Comparison of ENCODE assay signal across 9 mouse cellular contexts in the genomic region with DNA sequence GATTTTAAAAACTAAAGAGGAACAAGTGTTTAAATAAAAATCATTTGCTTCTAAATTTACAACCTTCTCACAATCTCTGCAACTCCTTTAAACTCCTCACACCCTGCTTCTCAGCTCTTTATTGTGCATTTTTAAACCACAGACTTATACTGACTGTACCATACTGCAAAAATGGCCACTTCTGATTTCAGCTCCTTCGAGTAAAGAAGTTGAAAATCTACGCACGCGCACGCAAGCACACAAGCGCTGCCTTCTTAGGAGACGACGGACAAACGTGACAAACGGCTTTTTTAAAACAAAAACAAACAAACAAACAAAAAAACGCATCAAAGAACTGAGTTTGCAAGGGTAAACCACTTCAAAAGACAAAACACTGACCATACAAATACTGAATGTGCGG. TPM values are rescaled to one million over a fixed set of nuclear protein-coding genes. Genes with fewer than 3 reads are reported as not detected.
DNase-seq lines count a peak whose midpoint lies in the region; ATAC-seq and TF ChIP-seq lines count a peak whose summit lies in the region.
"Had no signal": no experiment of that assay in that cellular context is flagged by ENCODE, and none has a peak within 500 bp of the region (broad histone marks: within the 10 kb centered on the region; RNA-seq: fewer than 3 reads in every experiment).

No protein-coding gene starts in this region.

- no peak for TF ChIP-seq POLR2A in lung, adult 2 months (IDR thresholded peaks at IDR 0.05; ENCODE audit: borderline replicate concordance, extremely low read depth, low read depth, low read length)

- peak overlapping the region; percentile 43 for H3K4me2 ChIP-seq in lung, embryonic 16.5 days (ENCODE audit: low read depth, low read length)
- H3K4me2 ChIP-seq in hindbrain, embryonic 16.5 days (ENCODE audit: low read length): peak overlapping the region; percentile 54
- H3K4me2 ChIP-seq in neural tube, embryonic 12.5 days (replicated peaks): peak overlapping the region; percentile 57

- no peaks in the 10 kb centered on the region for H3K9me3 ChIP-seq in lung, embryonic 16.5 days (ENCODE audit: control insufficient read depth, low read length)
- H3K9me3 ChIP-seq in hindbrain, embryonic 16.5 days (ENCODE audit: control insufficient read depth, low read length): no peaks in the 10 kb centered on the region
- H3K9me3 ChIP-seq in neural tube, embryonic 12.5 days: no peaks in the 10 kb centered on the region

- WGBS in lung, embryonic 16.5 days: 22% methylated on average over 12 of the region's 12 CpGs
- 32% methylated on average over 12 of the region's 12 CpGs for WGBS in lung, adult 2 months
- WGBS in hindbrain, embryonic 16.5 days: 16% methylated on average over 12 of the region's 12 CpGs
- 22% methylated on average over 12 of the region's 12 CpGs for WGBS in neural tube, embryonic 12.5 days

- TF ChIP-seq CTCF in lung, adult 2 months (IDR thresholded peaks at IDR 0.05; ENCODE audit: insufficient read depth, low read length): no peak

- no peak overlapping the region for H3K27ac ChIP-seq in lung, embryonic 16.5 days (ENCODE audit: low read length)
- H3K27ac ChIP-seq in hindbrain, embryonic 16.5 days (ENCODE audit: low read depth, low read length): peak overlapping the region; percentile 82
- H3K27ac ChIP-seq in neural tube, embryonic 12.5 days: no peak overlapping the region

- no peak overlapping the region for H3K9ac ChIP-seq in lung, embryonic 16.5 days (ENCODE audit: low read length)
- peak overlapping the region; percentile 69 for H3K9ac ChIP-seq in hindbrain, embryonic 16.5 days (ENCODE audit: low read depth, low read length)
- H3K9ac ChIP-seq in neural tube, embryonic 12.5 days: 0 out of 2 replicates have a peak overlapping the region, but pooled peaks have one; percentile 40

- no peak overlapping the region; the same call in 1 of the 2 replicates for H3K4me3 ChIP-seq in lung, embryonic 16.5 days (ENCODE audit: low read length)
- H3K4me3 ChIP-seq in lung, adult 2 months (replicated peaks; ENCODE audit: extremely low read depth, low read depth, low read length): no peak overlapping the region
- peak overlapping the region; percentile 54 for H3K4me3 ChIP-seq in hindbrain, embryonic 16.5 days (ENCODE audit: low read length)
- H3K4me3 ChIP-seq in neural tube, embryonic 12.5 days: peak overlapping the region; percentile 35

- H3K4me1 ChIP-seq in lung, embryonic 16.5 days (replicated peaks; ENCODE audit: control insufficient read depth, insufficient read depth, low read length): no peaks in the 10 kb centered on the region
- H3K4me1 ChIP-seq in lung, adult 2 months (ENCODE audit: control insufficient read depth, insufficient read depth, low read length): no peaks in the 10 kb centered on the region
- no peaks in the 10 kb centered on the region for H3K4me1 ChIP-seq in hindbrain, embryonic 16.5 days (ENCODE audit: control insufficient read depth, insufficient read depth, low read depth, low read length)
- no peaks in the 10 kb centered on the region for H3K4me1 ChIP-seq in neural tube, embryonic 12.5 days

- H3K36me3 ChIP-seq in lung, embryonic 16.5 days (ENCODE audit: control insufficient read depth, insufficient read depth, low read length): no peaks in the 10 kb centered on the region
- no peaks in the 10 kb centered on the region for H3K36me3 ChIP-seq in hindbrain, embryonic 16.5 days (ENCODE audit: control insufficient read depth, insufficient read depth, low read length)
- H3K36me3 ChIP-seq in neural tube, embryonic 12.5 days: no peaks in the 10 kb centered on the region

- ATAC-seq in cerebellum, adult (ENCODE audit: insufficient number of reproducible peaks, low FRiP score, low TSS enrichment): 0 out of 2 replicates have a peak, but pooled peaks have one; percentile 19
- ATAC-seq in lung, embryonic 16.5 days (ENCODE audit: low read depth): no peak
- ATAC-seq in hindbrain, embryonic 16.5 days: peak; percentile 65; the same call in 1 of the 2 replicates
- ATAC-seq in neural tube, embryonic 12.5 days (ENCODE audit: low FRiP score, low read depth): peak; percentile 61; the same call in 1 of the 2 replicates
- no peak for ATAC-seq in CD4-positive, CD25-positive, alpha-beta regulatory T cell, adult 4 months

- H3K27me3 ChIP-seq in lung, embryonic 16.5 days (ENCODE audit: control insufficient read depth, insufficient read depth, low read depth, low read length): no peaks in the 10 kb centered on the region; the same call in 1 of the 2 replicates
- no peaks in the 10 kb centered on the region for H3K27me3 ChIP-seq in hindbrain, embryonic 16.5 days (replicated peaks; ENCODE audit: control insufficient read depth, insufficient read depth, low read length)
- no peaks in the 10 kb centered on the region for H3K27me3 ChIP-seq in neural tube, embryonic 12.5 days (replicated peaks)

- DNase-seq in cerebellum, adult 11 months: no peak
- no peak for DNase-seq in lung, adult 2 months
- no peak for DNase-seq in layer of hippocampus, postnatal 14 days (ENCODE audit: low spot score in 2 of 2)

RNA-seq across cellular contexts. Expression of a gene that starts 8.3 kb away (rescaled TPM):
- polyA plus RNA-seq in lung, embryonic 16.5 days (2015; fragmentation: Nextera tagmentation; extraction: Ambion mirVana): not detected in 2 replicates
- polyA plus RNA-seq in lung, adult 2 months (2012; rRNA removed): not detected in 2 replicates
- polyA plus RNA-seq in hindbrain, embryonic 16.5 days (2015; fragmentation: Nextera tagmentation; extraction: Ambion mirVana): 0.09 TPM in 1 of 2 replicates, not detected in the other
- polyA plus RNA-seq in neural tube, embryonic 12.5 days (2016; fragmentation: Nextera tagmentation; extraction: Ambion mirVana): not detected in 2 replicates
- not detected for polyA plus RNA-seq in CD4-positive, CD25-positive, alpha-beta regulatory T cell, adult 4 months (2017; shearing (Covaris generic))
- total RNA-seq in layer of hippocampus, postnatal 14 days (2021): 1 to 10 TPM in 1 of 2 experiments, under 1 TPM in 1; 0.85 to 2.5 TPM
- total RNA-seq: liver, adult 2 months had no signal
- polyA plus RNA-seq: liver, adult 2 months had no signal

RNA-seq across cellular contexts. Expression of a gene that starts 44.3 kb away (rescaled TPM):
- polyA plus RNA-seq in lung, embryonic 16.5 days (2015; fragmentation: Nextera tagmentation; extraction: Ambion mirVana): 2.3 and 2.6 TPM in 2 replicates
- 0.68 and 0.76 TPM in 2 replicates for polyA plus RNA-seq in lung, adult 2 months (2012; rRNA removed)
- 19.6 and 19.8 TPM in 2 replicates for polyA plus RNA-seq in hindbrain, embryonic 16.5 days (2015; fragmentation: Nextera tagmentation; extraction: Ambion mirVana)
- 13.8 and 14.3 TPM in 2 replicates for polyA plus RNA-seq in neural tube, embryonic 12.5 days (2016; fragmentation: Nextera tagmentation; extraction: Ambion mirVana)
- not detected for polyA plus RNA-seq in CD4-positive, CD25-positive, alpha-beta regulatory T cell, adult 4 months (2017; shearing (Covaris generic))
- 10 to 100 TPM; 39.3 to 40.5 TPM for total RNA-seq in layer of hippocampus, postnatal 14 days (2021)

Comparison
In these comparisons a context has a peak if more than half of its experiments do, and no peak if none do; other contexts are left out.
1. ATAC-seq: peak in cerebellum, adult (single experiment), hindbrain, embryonic 16.5 days (single experiment) and neural tube, embryonic 12.5 days (single experiment); none in lung, embryonic 16.5 days (single experiment) and CD4-positive, CD25-positive, alpha-beta regulatory T cell, adult 4 months (single experiment).
2. H3K4me3 ChIP-seq: peak in hindbrain, embryonic 16.5 days (single experiment) and neural tube, embryonic 12.5 days (single experiment); none in lung, embryonic 16.5 days (single experiment) and lung, adult 2 months (single experiment).
3. Peak in every context shown above with its lines, with median percentiles within 50 percentile points of each other: H3K4me2 ChIP-seq.